Mouse (Mus musculus) kidney, embryonic 14.5 days (tissue): ENCODE measurements around the gene Stum. TPM values are rescaled to one million over a fixed set of nuclear protein-coding genes. Genes with fewer than 3 reads are reported as not detected.

Experiments
- ATAC-seq: fragments of 200-750 bp; cut with Nextera tagmentation; 2 replicates; pipeline ENCODE4 v1.8.0; 2017; ENCODE audit warnings: moderate number of reproducible peaks, mild to moderate bottlenecking, moderate TSS enrichment, moderate library complexity; ENCODE audit not compliant: low FRiP score, low TSS enrichment
- H3K27ac ChIP-seq: fragments of 300-500 bp; sonication (generic); 2 replicates; pipeline ENCODE4 v1.5.1; 2014; ENCODE audit warnings: low read depth, mild to moderate bottlenecking, low read length, moderate library complexity, mixed read lengths
- H3K27me3 ChIP-seq: fragments of 300-500 bp; sonication (generic); 2 replicates; pipeline ENCODE4 v1.6.1; 2014; ENCODE audit warnings: mild to moderate bottlenecking, low read length; ENCODE audit not compliant: control insufficient read depth, insufficient read depth
- H3K36me3 ChIP-seq: fragments of 300-500 bp; sonication (generic); 2 replicates; pipeline ENCODE4 v1.6.1; 2014; ENCODE audit warnings: low read length, mixed read lengths; ENCODE audit not compliant: control insufficient read depth, insufficient read depth
- H3K4me1 ChIP-seq: fragments of 300-500 bp; sonication (generic); 2 replicates; pipeline ENCODE4 v1.6.1; 2014; ENCODE audit warnings: low read length, mixed read lengths; ENCODE audit not compliant: control insufficient read depth, insufficient read depth
- H3K4me2 ChIP-seq: fragments of 300-500 bp; sonication (generic); replicated peaks from 2 replicates; pipeline ENCODE4 v1.6.1; 2014; ENCODE audit warnings: low read depth, mild to moderate bottlenecking, low read length
- H3K4me3 ChIP-seq: fragments of 300-500 bp; sonication (generic); 2 replicates; pipeline ENCODE4 v1.5.1; 2014; ENCODE audit warnings: mild to moderate bottlenecking, low read length
- H3K9ac ChIP-seq: fragments of 300-500 bp; sonication (generic); 2 replicates; pipeline ENCODE4 v1.6.1; 2014; ENCODE audit warnings: low read depth, mild to moderate bottlenecking, low read length, moderate library complexity
- H3K9me3 ChIP-seq: fragments of 300-500 bp; sonication (generic); 2 replicates; pipeline ENCODE4 v1.6.1; 2016; ENCODE audit warnings: low read length; ENCODE audit not compliant: control insufficient read depth
- WGBS: fragments of 180-500 bp; shearing (Covaris S2); extraction: QIAGEN DNeasy Blood & Tissue Kit; methylation state at CpG from one replicate; pipeline ENCODE4 v1.1.7; 2014; 5-methylcytosine and 5-hydroxymethylcytosine counted together
- polyA plus RNA-seq: library from polyadenylated mRNA; unstranded; fragments of >200 nt; fragmentation: Nextera tagmentation; extraction: Ambion mirVana; gene quantifications from 2 replicates; pipeline ENCODE4 v1.2.1, GENCODE M21; 2014

Gene Stum
- polyA plus RNA-seq, 1 experiment from 2014 or later: 1.8 TPM

DNA sequence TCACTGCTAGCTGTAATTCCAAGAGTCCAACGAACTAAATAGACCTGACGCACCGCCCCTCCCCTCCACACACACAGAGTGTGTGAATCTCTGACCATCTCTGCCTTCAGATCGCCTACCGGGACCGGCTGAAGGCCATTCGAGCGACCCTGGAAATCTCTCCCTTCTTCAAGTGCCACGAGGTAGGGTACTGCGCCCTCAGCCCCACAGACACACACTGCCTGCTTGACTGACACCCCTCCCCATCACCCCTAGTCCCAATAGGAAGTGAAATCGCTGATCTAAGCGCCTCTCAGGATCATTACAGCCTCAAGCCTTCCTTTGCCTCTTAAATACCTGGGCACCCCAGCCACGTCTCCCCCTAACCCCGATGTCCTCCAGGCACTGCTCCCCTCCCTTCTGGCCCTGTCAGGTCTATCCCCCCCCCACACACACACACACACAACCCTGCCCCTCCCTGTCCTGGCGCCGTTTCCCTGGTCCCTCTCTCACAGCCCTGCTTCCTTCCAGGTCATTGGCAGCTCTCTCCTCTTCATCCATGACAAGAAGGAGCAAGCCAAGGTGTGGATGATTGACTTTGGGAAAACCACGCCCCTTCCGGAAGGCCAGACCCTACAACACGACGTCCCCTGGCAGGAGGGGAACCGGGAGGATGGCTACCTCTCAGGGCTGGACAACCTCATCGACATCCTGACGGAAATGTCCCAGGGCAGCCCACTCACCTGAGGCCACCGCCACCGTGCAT, 62.0 kb downstream of the Stum start:
- H3K36me3 ChIP-seq: peaks cover 18% of the 10 kb centered on the region
- WGBS: 64% methylated on average over 25 of the region's 25 CpGs
- H3K27ac ChIP-seq: no peak overlapping the region
- no peaks in the 10 kb centered on the region for H3K9me3 ChIP-seq
- no peaks in the 10 kb centered on the region for H3K27me3 ChIP-seq
- ATAC-seq: no peak
- peaks cover 24% of the 10 kb centered on the region; the same call in 1 of the 2 replicates for H3K4me1 ChIP-seq
- H3K4me2 ChIP-seq: no peak overlapping the region
- H3K9ac ChIP-seq: no peak overlapping the region
- no peak overlapping the region for H3K4me3 ChIP-seq

DNA sequence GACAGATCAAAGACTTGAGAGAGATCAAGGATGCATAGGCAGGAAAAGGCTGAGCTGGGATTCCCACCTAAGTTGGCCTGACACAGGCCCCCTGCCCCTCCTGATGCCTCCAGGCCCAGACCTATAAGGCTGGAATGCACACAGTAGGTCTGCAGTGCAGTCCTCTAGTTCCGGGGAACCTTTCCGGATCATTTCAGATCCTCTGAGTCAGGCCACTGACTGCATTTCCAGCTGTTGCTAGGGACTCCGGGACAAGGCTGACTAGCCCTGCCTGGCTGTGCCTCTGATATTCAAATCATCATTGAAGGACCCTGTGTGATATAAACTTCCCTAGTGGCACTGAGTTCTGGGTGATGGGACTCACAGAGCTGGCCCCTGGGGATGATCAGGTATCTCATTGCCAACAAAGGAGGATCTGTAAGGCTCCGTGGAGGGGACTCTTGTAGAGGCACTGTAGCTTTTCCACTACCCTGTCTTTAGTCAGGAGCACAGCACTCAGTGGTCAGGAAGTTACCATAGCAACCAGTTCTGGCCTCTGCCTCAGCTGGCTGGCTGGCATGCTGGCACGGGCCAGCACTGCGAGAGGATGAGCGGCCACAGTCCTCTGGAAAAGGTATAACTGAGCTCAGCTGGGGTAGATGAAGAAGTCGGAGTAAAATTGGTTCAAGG, 62.7 kb downstream of the Stum start:
- H3K4me2 ChIP-seq: no peak overlapping the region
- WGBS: 46% methylated on average over 8 of the region's 8 CpGs
- H3K36me3 ChIP-seq: peaks cover 20% of the 10 kb centered on the region
- no peaks in the 10 kb centered on the region for H3K9me3 ChIP-seq
- H3K27ac ChIP-seq: no peak overlapping the region
- peaks cover 24% of the 10 kb centered on the region; the same call in 1 of the 2 replicates for H3K4me1 ChIP-seq
- ATAC-seq: peak; percentile 36; the same call in 1 of the 2 replicates
- H3K4me3 ChIP-seq: no peak overlapping the region
- H3K9ac ChIP-seq: no peak overlapping the region
- H3K27me3 ChIP-seq: no peaks in the 10 kb centered on the region

DNA sequence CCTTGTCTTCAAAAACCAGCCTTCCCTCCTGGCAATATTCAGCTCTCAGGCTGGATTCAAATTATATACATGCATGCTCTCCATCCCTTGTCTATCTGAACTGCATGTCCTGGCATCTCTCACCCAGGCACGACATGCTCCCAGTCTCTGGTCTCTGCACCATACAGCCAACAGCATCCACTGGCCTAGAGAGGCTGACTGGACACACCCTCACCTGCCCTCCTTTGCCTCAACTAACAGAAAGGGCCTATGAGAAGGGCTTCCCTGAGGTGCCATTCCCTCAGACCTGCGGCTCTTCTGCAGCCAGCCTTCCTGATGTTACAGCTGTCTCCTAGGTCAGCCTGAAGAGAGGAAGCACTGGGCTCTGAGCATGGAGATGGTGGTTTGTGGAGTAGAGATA, 64.2 kb downstream of the Stum start:
- H3K27ac ChIP-seq: no peak overlapping the region
- H3K36me3 ChIP-seq: peaks cover 28% of the 10 kb centered on the region; the same call in 1 of the 2 replicates
- H3K4me3 ChIP-seq: no peak overlapping the region
- no peaks in the 10 kb centered on the region for H3K27me3 ChIP-seq
- H3K4me1 ChIP-seq: peaks cover 24% of the 10 kb centered on the region; the same call in 1 of the 2 replicates
- 85% methylated on average over 2 of the region's 2 CpGs for WGBS
- H3K9ac ChIP-seq: no peak overlapping the region
- no peaks in the 10 kb centered on the region for H3K9me3 ChIP-seq
- H3K4me2 ChIP-seq: no peak overlapping the region
- ATAC-seq: no peak

DNA sequence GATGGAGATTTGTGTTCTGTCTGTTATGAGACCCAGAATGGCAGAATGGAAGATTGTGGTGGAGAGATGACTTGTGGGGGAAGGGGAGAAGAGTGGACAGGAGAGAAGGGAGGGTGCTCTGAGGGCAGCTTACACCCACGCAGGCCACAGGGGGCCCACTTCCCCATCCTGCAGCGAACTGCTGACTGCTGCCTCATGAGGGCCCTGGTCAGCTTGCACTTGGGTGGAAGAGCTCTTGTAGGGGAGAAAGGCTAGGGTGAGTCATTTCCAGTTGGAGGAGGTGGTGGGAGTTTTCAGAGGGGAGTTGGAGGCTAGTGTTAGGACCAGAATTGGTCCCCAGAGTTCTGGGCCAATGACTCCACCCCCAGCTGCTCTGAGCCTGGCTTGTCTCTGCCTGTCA, 66.2 kb downstream of the Stum start:
- H3K9me3 ChIP-seq: no peaks in the 10 kb centered on the region
- H3K36me3 ChIP-seq: peaks cover 32% of the 10 kb centered on the region; the same call in 1 of the 2 replicates
- WGBS: 16% methylated on average over 2 of the region's 2 CpGs
- H3K27ac ChIP-seq: no peak overlapping the region
- no peak for ATAC-seq
- H3K27me3 ChIP-seq: no peaks in the 10 kb centered on the region
- no peak overlapping the region for H3K4me2 ChIP-seq
- no peak overlapping the region for H3K4me3 ChIP-seq
- H3K9ac ChIP-seq: no peak overlapping the region
- peaks cover 19% of the 10 kb centered on the region; the same call in 1 of the 2 replicates for H3K4me1 ChIP-seq

DNA sequence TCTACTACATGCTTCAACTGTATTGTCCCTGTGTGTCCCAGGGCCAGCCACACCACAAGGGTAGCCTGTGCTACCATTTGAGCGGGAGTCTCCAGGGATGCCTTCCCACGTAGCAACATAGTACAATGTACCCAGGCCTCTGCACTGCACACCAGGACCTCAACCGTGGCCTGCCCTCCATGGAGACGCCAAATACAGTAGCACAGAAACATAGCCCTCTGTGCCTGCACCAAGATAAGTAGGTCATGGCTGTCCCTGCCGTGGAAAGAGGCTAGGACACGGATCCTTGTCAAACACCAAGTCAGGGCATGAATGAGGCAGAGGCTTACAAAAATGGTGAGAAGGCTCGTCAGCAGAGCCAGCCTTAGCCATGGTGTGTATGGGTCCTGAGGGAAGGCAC, 67.5 kb downstream of the Stum start:
- Histone ChIP-seq H3K27ac (no peak overlapping the region), H3K27me3 (no peaks in the 10 kb centered on the region), H3K4me3 (no peak overlapping the region), H3K36me3 (peaks cover 32% of the 10 kb centered on the region; the same call in 1 of the 2 replicates), H3K4me2 (no peak overlapping the region), H3K4me1 (peaks cover 11% of the 10 kb centered on the region; the same call in 1 of the 2 replicates), H3K9me3 (no peaks in the 10 kb centered on the region), H3K9ac (no peak overlapping the region)
- ATAC-seq: no peak
- WGBS: 90% methylated on average over 7 of the region's 7 CpGs

DNA sequence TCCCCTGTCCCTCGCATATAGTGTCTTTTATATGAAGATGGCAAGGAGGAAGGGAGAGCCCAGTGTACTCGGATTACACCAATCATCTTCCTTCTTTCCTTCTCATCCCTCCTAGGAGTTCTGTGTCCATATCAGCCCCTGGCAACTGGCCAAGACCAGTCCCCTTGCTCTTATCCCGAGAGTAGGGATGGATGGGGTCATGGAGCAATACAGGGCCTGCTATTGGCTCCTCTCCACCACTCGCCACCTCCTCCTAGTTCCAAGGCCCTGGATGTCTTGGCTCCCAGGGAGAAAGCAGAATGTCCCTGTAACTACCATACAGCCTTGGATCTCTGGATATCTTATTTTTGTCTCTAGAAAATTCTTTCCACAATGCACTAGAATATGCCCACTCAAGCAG, 68.2 kb downstream of the Stum start:
- WGBS: 44% methylated on average over 4 of the region's 4 CpGs
- Histone ChIP-seq H3K36me3 (peaks cover 32% of the 10 kb centered on the region; the same call in 1 of the 2 replicates), H3K4me1 (peaks cover 8% of the 10 kb centered on the region; the same call in 1 of the 2 replicates), H3K27ac (no peak overlapping the region), H3K9me3 (no peaks in the 10 kb centered on the region), H3K9ac (no peak overlapping the region), H3K27me3 (no peaks in the 10 kb centered on the region), H3K4me3 (no peak overlapping the region), H3K4me2 (no peak overlapping the region)
- ATAC-seq: 0 out of 2 replicates have a peak, but pooled peaks have one; percentile 33

DNA sequence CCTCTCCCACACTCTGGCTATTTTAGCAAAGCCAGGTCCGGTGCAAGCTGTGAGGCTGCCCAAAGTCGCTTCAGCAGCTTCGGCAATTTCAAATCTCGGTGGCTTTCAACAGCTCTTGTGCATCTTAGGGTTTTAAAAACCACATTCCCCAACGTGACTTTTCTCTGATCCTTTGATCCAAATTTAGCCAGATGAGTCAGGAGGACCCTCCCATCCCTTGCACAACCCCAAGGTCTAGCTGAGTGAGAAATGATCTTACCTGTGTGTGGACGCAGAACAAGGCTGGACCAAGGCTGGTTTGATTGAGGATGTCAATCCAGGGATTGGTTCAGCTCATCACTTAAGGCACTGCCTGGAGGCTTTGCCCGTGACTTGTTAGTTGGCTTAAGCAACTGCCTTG, 73.0 kb downstream of the Stum start:
- Histone ChIP-seq H3K27ac (no peak overlapping the region), H3K4me3 (no peak overlapping the region), H3K9ac (no peak overlapping the region), H3K4me2 (no peak overlapping the region), H3K4me1 (peaks cover 36% of the 10 kb centered on the region), H3K36me3 (peaks cover 8% of the 10 kb centered on the region; the same call in 1 of the 2 replicates), H3K27me3 (no peaks in the 10 kb centered on the region), H3K9me3 (no peaks in the 10 kb centered on the region)
- ATAC-seq: no peak
- 70% methylated on average over 7 of the region's 7 CpGs for WGBS

DNA sequence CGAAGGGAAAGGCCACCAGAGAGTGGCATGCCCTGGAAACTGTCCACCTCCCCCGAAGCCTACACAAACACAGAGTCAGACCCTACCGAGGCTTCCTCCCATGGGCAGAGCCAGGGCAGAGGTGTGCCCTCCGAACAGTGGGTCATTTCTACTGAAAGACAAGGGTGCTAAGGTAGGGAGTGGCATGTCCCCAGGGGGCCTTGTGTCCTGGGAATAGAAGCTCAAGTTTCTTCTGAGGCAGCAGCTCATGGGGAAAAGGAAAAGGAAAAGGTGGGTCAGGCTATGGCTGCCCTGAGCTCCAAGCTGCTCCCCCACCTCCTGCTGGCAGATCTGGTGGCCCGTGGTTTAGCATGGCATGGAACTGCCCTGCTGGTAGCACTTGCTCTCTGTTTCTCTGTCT, 73.5 kb downstream of the Stum start:
- Histone ChIP-seq H3K4me2 (no peak overlapping the region), H3K4me3 (no peak overlapping the region), H3K27ac (no peak overlapping the region), H3K9me3 (no peaks in the 10 kb centered on the region), H3K9ac (no peak overlapping the region), H3K4me1 (peaks cover 40% of the 10 kb centered on the region), H3K27me3 (no peaks in the 10 kb centered on the region), H3K36me3 (peaks cover 7% of the 10 kb centered on the region; the same call in 1 of the 2 replicates)
- WGBS: 49% methylated on average over 5 of the region's 5 CpGs
- ATAC-seq: no peak

DNA sequence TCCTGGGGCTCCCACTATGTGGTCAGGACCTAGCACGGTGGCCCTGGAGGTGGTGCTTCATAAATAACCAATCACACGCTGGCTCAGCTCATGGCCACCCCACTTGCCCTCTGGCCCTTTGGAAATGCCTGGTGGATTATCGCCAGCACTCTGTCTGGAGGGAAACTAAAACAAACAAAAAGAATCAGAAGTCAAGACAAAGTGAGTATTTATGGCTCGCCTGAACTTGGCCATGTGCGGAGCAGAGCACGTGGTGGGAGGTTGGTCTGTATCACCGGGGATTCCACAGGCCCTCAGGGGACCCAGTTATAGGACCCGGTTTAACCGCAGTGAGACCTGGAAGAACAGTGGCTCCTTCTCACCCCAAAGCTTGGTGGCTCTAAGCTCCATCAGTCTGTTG, 74.5 kb downstream of the Stum start:
- Histone ChIP-seq H3K27ac (no peak overlapping the region), H3K27me3 (no peaks in the 10 kb centered on the region), H3K9ac (no peak overlapping the region), H3K36me3 (peaks cover 2% of the 10 kb centered on the region; the same call in 1 of the 2 replicates), H3K4me2 (no peak overlapping the region), H3K9me3 (no peaks in the 10 kb centered on the region), H3K4me1 (peaks cover 48% of the 10 kb centered on the region), H3K4me3 (no peak overlapping the region)
- no peak for ATAC-seq
- 22% methylated on average over 9 of the region's 9 CpGs for WGBS
